Mouse (Mus musculus) neural tube, embryonic 12.5 days (tissue): ENCODE measurements around the gene Ccm2. TPM values are rescaled to one million over a fixed set of nuclear protein-coding genes. Genes with fewer than 3 reads are reported as not detected.
A peak's percentile ranks its signal among the peaks of the same experiment; 100 is the strongest.

Experiments
- ATAC-seq: fragments of 200-750 bp; cut with Nextera tagmentation; 2 replicates; pipeline ENCODE4 v1.8.0; 2017; ENCODE audit warnings: low read depth, mild to moderate bottlenecking, moderate TSS enrichment, moderate library complexity; ENCODE audit not compliant: low FRiP score
- H3K27ac ChIP-seq: fragments of 300-500 bp; sonication (generic); 2 replicates; pipeline ENCODE4 v1.5.1; 2016
- H3K27me3 ChIP-seq: fragments of 300-500 bp; sonication (generic); replicated peaks from 2 replicates; pipeline ENCODE4 v1.6.1; 2016; ENCODE audit warnings: mild to moderate bottlenecking
- H3K36me3 ChIP-seq: fragments of 300-500 bp; sonication (generic); 2 replicates; pipeline ENCODE4 v1.6.1; 2016; ENCODE audit warnings: mild to moderate bottlenecking
- H3K4me1 ChIP-seq: fragments of 300-500 bp; sonication (generic); 2 replicates; pipeline ENCODE4 v1.6.1; 2016
- H3K4me2 ChIP-seq: fragments of 300-500 bp; sonication (generic); replicated peaks from 2 replicates; pipeline ENCODE4 v1.6.1; 2016; ENCODE audit warnings: mild to moderate bottlenecking
- H3K4me3 ChIP-seq: fragments of 300-500 bp; sonication (generic); 2 replicates; pipeline ENCODE4 v1.5.1; 2016
- H3K9ac ChIP-seq: fragments of 300-500 bp; sonication (generic); 2 replicates; pipeline ENCODE4 v1.6.1; 2016; ENCODE audit warnings: mild to moderate bottlenecking
- H3K9me3 ChIP-seq: fragments of 300-500 bp; sonication (generic); 2 replicates; pipeline ENCODE4 v1.6.1; 2016; ENCODE audit warnings: mild to moderate bottlenecking
- WGBS: fragments of 180-500 bp; shearing (Covaris S2); methylation state at CpG from one replicate; pipeline ENCODE4 v1.1.7; 2016; 5-methylcytosine and 5-hydroxymethylcytosine counted together
- polyA plus RNA-seq: library from polyadenylated mRNA; unstranded; fragments of >200 nt; fragmentation: Nextera tagmentation; extraction: Ambion mirVana; gene quantifications from 2 replicates; pipeline ENCODE4 v1.2.1, GENCODE M21; 2016

Gene Ccm2
- 100 and 103 TPM in 2 replicates for polyA plus RNA-seq

DNA sequence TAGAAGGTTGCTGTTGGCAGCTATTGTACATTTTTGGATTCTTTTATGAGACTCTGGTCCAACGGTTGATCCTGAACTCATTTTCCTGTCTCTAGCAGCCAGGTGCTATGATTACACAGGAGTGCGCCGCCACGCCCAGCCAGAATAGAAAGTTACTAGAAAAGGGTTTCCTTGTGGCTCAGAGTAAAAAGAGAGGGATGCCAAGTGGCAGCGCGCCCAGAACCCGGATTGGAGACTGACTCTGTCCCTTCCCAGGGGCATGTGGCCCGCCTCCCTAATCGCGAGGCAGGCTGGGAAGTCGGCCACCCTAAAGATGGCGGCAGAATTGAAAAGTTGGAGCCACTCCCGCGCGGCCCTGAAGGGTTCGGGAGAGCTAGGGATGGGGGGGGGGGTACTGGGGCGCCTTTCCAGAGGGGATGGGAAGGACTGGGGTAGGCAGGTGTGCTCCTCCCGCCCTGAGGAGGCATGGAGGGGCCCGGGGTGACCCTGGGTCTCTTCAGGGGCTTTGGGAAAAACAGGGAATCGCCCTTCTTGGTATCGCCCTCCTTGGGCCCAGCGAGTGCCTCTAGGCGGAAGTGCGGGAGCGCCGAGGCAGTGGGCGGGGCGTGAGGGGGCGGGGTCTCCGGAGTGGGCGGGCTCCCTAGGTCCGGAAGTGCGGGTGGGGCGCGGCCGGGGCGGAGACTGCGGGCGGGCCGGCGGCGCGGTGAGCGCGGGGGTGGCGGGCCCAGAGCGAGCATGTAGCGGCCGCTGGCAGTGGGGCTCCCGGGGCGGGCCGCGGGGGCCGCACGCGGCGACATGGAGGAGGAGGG, at the start of gene Ccm2:
Ccm2 (plus strand) TSS at position 683 of the 809 bp plus-strand sequence.
- Histone ChIP-seq H3K36me3 (0 out of 2 replicates have a peak, but pooled peaks cover 4% of the 10 kb centered on the region), H3K4me2 (peak within 1 kb of the TSS; percentile 68), H3K9me3 (no peaks in the 10 kb centered on the region), H3K9ac (peak within 1 kb of the TSS; percentile 93), H3K27me3 (no peaks in the 10 kb centered on the region), H3K4me3 (peak within 1 kb of the TSS; percentile 91), H3K27ac (peak within 1 kb of the TSS; percentile 90), H3K4me1 (peaks cover 10% of the 10 kb centered on the region)
- 1% methylated on average over 46 of the region's 57 CpGs for WGBS
- ATAC-seq = peak; percentile 97

GRCm38 (mm10) chr11:6497311-6497948, 49.3 kb upstream of the Ccm2 start:
- H3K27ac ChIP-seq = no peak overlapping the region
- no peaks in the 10 kb centered on the region for H3K4me1 ChIP-seq
- no peak for ATAC-seq
- H3K4me2 ChIP-seq = no peak overlapping the region
- H3K36me3 ChIP-seq = no peaks in the 10 kb centered on the region
- no peak overlapping the region for H3K4me3 ChIP-seq
- no peaks in the 10 kb centered on the region for H3K9me3 ChIP-seq
- no peaks in the 10 kb centered on the region for H3K27me3 ChIP-seq
- no peak overlapping the region for H3K9ac ChIP-seq
- 85% methylated on average over 12 of the region's 12 CpGs for WGBS

- no peak for ATAC-seq
- H3K4me3 ChIP-seq = no peak overlapping the region
- H3K4me1 ChIP-seq = no peaks in the 10 kb centered on the region
- WGBS = 96% methylated on average over 2 of the region's 2 CpGs
- H3K9ac ChIP-seq = no peak overlapping the region
- no peaks in the 10 kb centered on the region for H3K27me3 ChIP-seq
- no peaks in the 10 kb centered on the region for H3K9me3 ChIP-seq
- H3K27ac ChIP-seq = no peak overlapping the region
- H3K36me3 ChIP-seq = no peaks in the 10 kb centered on the region
- no peak overlapping the region for H3K4me2 ChIP-seq
Measured at GRCm38 (mm10) chr11:6502506-6502905, 44.2 kb upstream of the Ccm2 start.

DNA sequence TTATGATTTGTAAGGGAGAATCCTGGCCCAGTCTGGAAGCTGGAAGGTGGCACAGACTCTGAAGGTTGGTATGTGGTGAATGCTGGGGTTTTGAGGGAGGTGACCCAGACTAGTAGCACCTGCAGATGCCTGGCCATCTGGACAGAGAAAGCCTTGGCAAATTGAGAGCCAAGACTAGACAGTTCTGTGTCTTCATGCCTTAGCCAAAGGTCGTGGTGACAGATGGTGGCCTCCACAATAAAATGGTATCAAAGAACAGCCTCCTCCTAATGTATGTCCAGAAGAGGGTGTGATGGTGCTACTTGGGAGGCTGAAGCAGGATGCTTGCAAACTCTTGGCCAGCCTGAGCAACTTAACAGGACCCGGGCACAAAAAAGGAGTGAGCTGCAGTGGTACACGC, 42.5 kb upstream of the Ccm2 start:
- H3K4me1 ChIP-seq = no peaks in the 10 kb centered on the region
- H3K27ac ChIP-seq = no peak overlapping the region
- H3K27me3 ChIP-seq = no peaks in the 10 kb centered on the region
- no peak overlapping the region for H3K4me3 ChIP-seq
- WGBS = 76% methylated on average over 3 of the region's 3 CpGs
- ATAC-seq = no peak
- no peak overlapping the region for H3K4me2 ChIP-seq
- no peaks in the 10 kb centered on the region for H3K9me3 ChIP-seq
- H3K9ac ChIP-seq = no peak overlapping the region
- no peaks in the 10 kb centered on the region for H3K36me3 ChIP-seq

- Histone ChIP-seq H3K4me1 (no peaks in the 10 kb centered on the region), H3K4me3 (no peak overlapping the region), H3K9me3 (no peaks in the 10 kb centered on the region), H3K27ac (no peak overlapping the region), H3K9ac (no peak overlapping the region), H3K4me2 (no peak overlapping the region), H3K27me3 (no peaks in the 10 kb centered on the region), H3K36me3 (no peaks in the 10 kb centered on the region)
- 84% methylated on average over 6 of the region's 6 CpGs for WGBS
- ATAC-seq = no peak
Measured at GRCm38 (mm10) chr11:6504689-6505088, 42.0 kb upstream of the Ccm2 start.

- Histone ChIP-seq H3K36me3 (no peaks in the 10 kb centered on the region), H3K27ac (no peak overlapping the region), H3K4me2 (no peak overlapping the region), H3K4me1 (no peaks in the 10 kb centered on the region), H3K9me3 (no peaks in the 10 kb centered on the region), H3K27me3 (no peaks in the 10 kb centered on the region), H3K9ac (no peak overlapping the region), H3K4me3 (no peak overlapping the region)
- WGBS = 83% methylated on average over 9 of the region's 9 CpGs
- no peak for ATAC-seq
Measured at GRCm38 (mm10) chr11:6506516-6506915, 40.2 kb upstream of the Ccm2 start.

GRCm38 (mm10) chr11:6508269-6508876, 38.3 kb upstream of the Ccm2 start:
- Histone ChIP-seq H3K9ac (no peak overlapping the region), H3K9me3 (no peaks in the 10 kb centered on the region), H3K27me3 (no peaks in the 10 kb centered on the region), H3K4me2 (no peak overlapping the region), H3K4me1 (no peaks in the 10 kb centered on the region), H3K36me3 (no peaks in the 10 kb centered on the region), H3K27ac (no peak overlapping the region), H3K4me3 (no peak overlapping the region)
- no peak for ATAC-seq
- 67% methylated on average over 1 of the region's 1 CpGs for WGBS

DNA sequence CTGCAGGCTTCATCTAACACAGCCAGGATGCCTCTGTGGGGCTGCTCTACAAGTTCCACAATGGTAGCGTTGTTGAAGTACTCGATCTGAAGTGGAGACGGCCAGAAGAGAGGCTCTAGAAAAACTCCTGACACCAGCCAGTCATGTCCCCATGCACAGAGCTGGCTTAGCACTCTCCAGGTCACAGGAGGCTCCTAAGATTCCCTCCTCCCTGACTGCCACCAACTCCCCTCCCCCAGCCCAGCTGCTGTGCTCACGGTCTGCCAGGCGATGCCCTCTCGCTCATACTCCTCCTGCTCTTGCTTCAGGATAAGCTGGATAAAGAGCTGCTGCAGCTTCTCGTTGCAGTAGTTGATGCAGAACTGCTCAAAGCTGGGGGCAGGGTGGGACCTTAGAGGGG, 31.9 kb upstream of the Ccm2 start:
- Histone ChIP-seq H3K27me3 (no peaks in the 10 kb centered on the region), H3K4me2 (no peak overlapping the region), H3K36me3 (no peaks in the 10 kb centered on the region), H3K9ac (no peak overlapping the region), H3K4me3 (no peak overlapping the region), H3K9me3 (no peaks in the 10 kb centered on the region), H3K27ac (no peak overlapping the region), H3K4me1 (no peaks in the 10 kb centered on the region)
- no peak for ATAC-seq
- WGBS = 52% methylated on average over 7 of the region's 7 CpGs

DNA sequence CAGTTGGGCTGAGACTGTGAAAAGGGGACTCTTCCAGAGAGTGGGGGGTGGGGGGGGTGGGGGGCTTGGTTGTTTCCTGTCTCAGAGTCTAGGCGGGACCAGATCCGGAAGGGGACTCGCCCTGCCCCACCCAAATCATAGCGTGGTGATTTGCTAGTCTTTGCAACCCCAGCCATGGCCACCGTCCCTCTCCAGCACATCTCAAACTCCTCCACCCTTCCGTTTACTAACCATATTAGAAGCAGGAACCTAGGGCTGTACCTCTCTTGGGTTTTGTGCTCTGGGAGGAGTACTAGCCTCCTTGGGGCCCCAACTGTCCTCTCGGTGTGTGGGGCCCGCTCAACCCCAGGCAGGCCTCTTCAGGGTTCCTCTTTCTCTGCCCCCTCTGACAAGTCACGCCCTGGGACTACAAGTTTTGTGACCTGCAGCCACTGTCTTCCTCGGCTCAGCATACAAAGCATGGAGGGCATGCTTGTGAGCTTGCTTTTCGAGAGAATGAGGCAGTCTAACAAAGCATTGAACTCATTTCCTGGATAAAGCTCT, 27.1 kb upstream of the Ccm2 start:
- H3K9me3 ChIP-seq = no peaks in the 10 kb centered on the region
- H3K4me2 ChIP-seq = no peak overlapping the region
- WGBS = 82% methylated on average over 11 of the region's 11 CpGs
- no peak for ATAC-seq
- no peaks in the 10 kb centered on the region for H3K4me1 ChIP-seq
- H3K4me3 ChIP-seq = no peak overlapping the region
- H3K36me3 ChIP-seq = peaks cover 5% of the 10 kb centered on the region
- H3K27me3 ChIP-seq = no peaks in the 10 kb centered on the region
- no peak overlapping the region for H3K9ac ChIP-seq
- H3K27ac ChIP-seq = no peak overlapping the region

- no peaks in the 10 kb centered on the region for H3K9me3 ChIP-seq
- no peak for ATAC-seq
- no peaks in the 10 kb centered on the region for H3K27me3 ChIP-seq
- H3K9ac ChIP-seq = no peak within 1 kb of the TSS
- H3K27ac ChIP-seq = no peak within 1 kb of the TSS
- H3K36me3 ChIP-seq = peaks cover 16% of the 10 kb centered on the region
- no peak within 1 kb of the TSS for H3K4me2 ChIP-seq
- WGBS = 76% methylated on average over 7 of the region's 7 CpGs
- no peak within 1 kb of the TSS for H3K4me3 ChIP-seq
- H3K4me1 ChIP-seq = peaks cover 1% of the 10 kb centered on the region; the same call in 1 of the 2 replicates
Measured at GRCm38 (mm10) chr11:6520507-6521173, 26.0 kb upstream of the Ccm2 start, which contains the start of gene Myo1g. Gene Myo1g, minus strand, starts transcription at chr11:6520965.

DNA sequence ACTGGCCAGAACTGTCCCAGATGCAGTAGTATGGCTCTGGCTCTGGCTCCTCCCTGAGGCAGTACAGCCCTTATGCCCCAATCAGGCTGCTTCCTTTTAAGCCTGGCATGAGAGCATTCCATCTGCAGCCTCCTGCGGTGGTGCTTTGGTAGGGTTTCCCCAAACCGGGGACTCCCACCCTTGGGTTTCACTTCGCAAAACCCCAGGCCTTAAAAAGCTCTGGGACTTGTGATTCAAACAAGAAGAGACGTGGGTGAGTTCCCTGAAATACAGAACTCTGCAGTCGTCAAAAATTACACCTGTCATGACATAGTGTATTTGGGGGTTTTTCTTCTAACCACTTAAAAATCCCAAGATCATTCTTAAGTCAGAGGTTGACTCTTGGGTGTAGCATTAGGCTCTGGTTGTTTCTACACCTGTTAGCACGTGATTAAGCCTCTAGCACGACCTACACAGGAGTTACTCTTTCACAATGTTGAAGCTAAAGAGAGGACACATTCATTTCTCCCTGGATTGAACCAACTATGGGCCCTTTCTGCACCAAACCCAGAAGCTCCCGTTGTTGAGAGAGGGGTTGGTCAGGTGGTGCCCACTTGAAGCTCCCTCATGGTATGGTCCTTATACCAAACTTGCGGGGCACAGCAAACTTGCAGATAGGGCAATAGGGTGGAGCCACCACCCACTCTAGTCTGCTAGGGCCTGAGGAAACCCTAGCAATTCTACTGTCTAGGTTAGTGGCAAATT, 23.7 kb upstream of the Ccm2 start:
- no peak overlapping the region for H3K27ac ChIP-seq
- no peak for ATAC-seq
- no peak overlapping the region for H3K4me3 ChIP-seq
- H3K27me3 ChIP-seq = no peaks in the 10 kb centered on the region
- H3K4me1 ChIP-seq = peaks cover 10% of the 10 kb centered on the region
- WGBS = 71% methylated on average over 9 of the region's 9 CpGs
- H3K9ac ChIP-seq = no peak overlapping the region
- H3K36me3 ChIP-seq = peaks cover 26% of the 10 kb centered on the region
- no peaks in the 10 kb centered on the region for H3K9me3 ChIP-seq
- H3K4me2 ChIP-seq = no peak overlapping the region
